Mouse (Mus musculus) heart, postnatal 0 days (tissue): Measurements from ENCODE around the gene Gm45716. TPM values are rescaled to one million over a fixed set of nuclear protein-coding genes. Genes with fewer than 3 reads are reported as not detected.

ENCODE experiments used
- ATAC-seq: fragments of 200-750 bp; cut with Nextera tagmentation; 2 replicates; pipeline ENCODE4 v1.8.0; 2017; ENCODE audit warnings: low read depth, moderate number of reproducible peaks, moderate library complexity; ENCODE audit not compliant: insufficient read depth
- DNase-seq: peaks from one replicate; pipeline ENCODE4 v3.0.0-alpha.2; 2016; ENCODE audit warnings: low spot score
- H3K27ac ChIP-seq: fragments of 300-500 bp; sonication (generic); 2 replicates; pipeline ENCODE4 v1.5.1; 2014; ENCODE audit warnings: low read depth, mild to moderate bottlenecking
- H3K27me3 ChIP-seq: fragments of 300-500 bp; sonication (generic); 2 replicates; pipeline ENCODE4 v1.6.1; 2014; ENCODE audit warnings: low read length, mixed read lengths; ENCODE audit not compliant: control insufficient read depth, insufficient read depth
- H3K36me3 ChIP-seq: fragments of 300-500 bp; sonication (generic); replicated peaks from 2 replicates; pipeline ENCODE4 v1.6.1; 2014; ENCODE audit warnings: low read length, mixed read lengths; ENCODE audit not compliant: control insufficient read depth, insufficient read depth
- H3K4me1 ChIP-seq: fragments of 300-500 bp; sonication (generic); 2 replicates; pipeline ENCODE4 v1.6.1; 2014; ENCODE audit warnings: antibody characterized with exemption; ENCODE audit not compliant: control insufficient read depth, insufficient read depth
- H3K4me2 ChIP-seq: fragments of 300-500 bp; sonication (generic); 2 replicates; pipeline ENCODE4 v1.6.1; 2014; ENCODE audit warnings: low read depth, mild to moderate bottlenecking, low read length, moderate library complexity
- H3K4me3 ChIP-seq: fragments of 300-500 bp; sonication (generic); 2 replicates; pipeline ENCODE4 v1.5.1; 2014; ENCODE audit warnings: low read depth, low read length
- H3K9ac ChIP-seq: fragments of 300-500 bp; sonication (generic); replicated peaks from 2 replicates; pipeline ENCODE4 v1.6.1; 2014; ENCODE audit warnings: low read depth, low read length, mixed read lengths
- H3K9me3 ChIP-seq: fragments of 300-500 bp; sonication (generic); replicated peaks from 2 replicates; pipeline ENCODE4 v1.6.1; 2016; ENCODE audit warnings: low read length; ENCODE audit not compliant: control insufficient read depth
- CTCF ChIP-seq: IDR thresholded peaks from 2 replicates; pipeline ENCODE4 v1.5.1; 2016; ENCODE audit warnings: antibody characterized with exemption, control low read depth, low read depth
- EP300 ChIP-seq: IDR thresholded peaks from 2 replicates; pipeline ENCODE4 v1.6.1; 2016; ENCODE audit warnings: antibody characterized with exemption, low read depth
- WGBS: fragments of 180-500 bp; shearing (Covaris S2); extraction: QIAGEN DNeasy Blood & Tissue Kit; methylation state at CpG from one replicate; pipeline ENCODE4 v1.1.7; 2014; 5-methylcytosine and 5-hydroxymethylcytosine counted together
- polyA plus RNA-seq: library from polyadenylated mRNA; unstranded; fragments of >200 nt; fragmentation: Nextera tagmentation; extraction: Ambion mirVana; gene quantifications from 2 replicates; pipeline ENCODE4 v1.2.1, GENCODE M21; 2015
- total RNA-seq: library from RNA; depleted of rRNA; stranded (reverse); fragments of >200 nt; gene quantifications from 2 replicates; pipeline ENCODE4 v1.2.3, GENCODE M21; 2014; ENCODE audit warnings: low replicate concordance

Gene Gm45716
- total and polyA plus RNA-seq, 2 experiments from 2014 or later, result 30.5 to 133 TPM

- Histone ChIP-seq H3K4me2 (no peak overlapping the region), H3K27me3 (no peaks in the 10 kb centered on the region), H3K4me1 (peaks cover 11% of the 10 kb centered on the region), H3K4me3 (no peak overlapping the region), H3K9me3 (no peaks in the 10 kb centered on the region), H3K9ac (no peak overlapping the region), H3K27ac (no peak overlapping the region), H3K36me3 (no peaks in the 10 kb centered on the region)
- WGBS, result 44% methylated on average over 2 of the region's 2 CpGs
- TF ChIP-seq CTCF (no peak), EP300 (no peak)
- DNase-seq (no peak), ATAC-seq (no peak)
Measured at GRCm38 (mm10) chr11:90238657-90239056, 51.2 kb downstream of the Gm45716 start.

- no peaks in the 10 kb centered on the region for H3K9me3 ChIP-seq
- no peaks in the 10 kb centered on the region for H3K36me3 ChIP-seq
- TF ChIP-seq EP300 (no peak), CTCF (no peak)
- DNase-seq, result no peak
- no peak overlapping the region for H3K27ac ChIP-seq
- no peak overlapping the region for H3K9ac ChIP-seq
- H3K4me2 ChIP-seq, result no peak overlapping the region
- WGBS, result 34% methylated on average over 6 of the region's 6 CpGs
- H3K4me1 ChIP-seq, result peaks cover 11% of the 10 kb centered on the region
- H3K27me3 ChIP-seq, result no peaks in the 10 kb centered on the region
- H3K4me3 ChIP-seq, result no peak overlapping the region
- no peak for ATAC-seq
Measured at GRCm38 (mm10) chr11:90240652-90241330, 53.3 kb downstream of the Gm45716 start.

- no peaks in the 10 kb centered on the region for H3K9me3 ChIP-seq
- H3K9ac ChIP-seq, result no peak overlapping the region
- ATAC-seq (no peak), DNase-seq (no peak)
- H3K27me3 ChIP-seq, result no peaks in the 10 kb centered on the region
- H3K27ac ChIP-seq, result no peak overlapping the region
- no peaks in the 10 kb centered on the region for H3K36me3 ChIP-seq
- no peak overlapping the region for H3K4me3 ChIP-seq
- H3K4me2 ChIP-seq, result no peak overlapping the region
- TF ChIP-seq EP300 (no peak), CTCF (no peak)
- 33% methylated on average over 2 of the region's 2 CpGs for WGBS
- peaks cover 11% of the 10 kb centered on the region for H3K4me1 ChIP-seq
Measured at GRCm38 (mm10) chr11:90241874-90242273, 54.4 kb downstream of the Gm45716 start.

GRCm38 (mm10) chr11:90243300-90243699 lies 55.8 kb downstream of the Gm45716 start:
- Histone ChIP-seq H3K27ac (no peak overlapping the region), H3K9me3 (no peaks in the 10 kb centered on the region), H3K27me3 (no peaks in the 10 kb centered on the region), H3K4me3 (no peak overlapping the region), H3K9ac (no peak overlapping the region), H3K4me1 (peaks cover 12% of the 10 kb centered on the region), H3K4me2 (no peak overlapping the region), H3K36me3 (no peaks in the 10 kb centered on the region)
- TF ChIP-seq EP300 (no peak), CTCF (no peak)
- ATAC-seq (no peak), DNase-seq (no peak)
- WGBS, result 95% methylated on average over 2 of the region's 2 CpGs

GRCm38 (mm10) chr11:90245630-90246029 lies 58.1 kb downstream of the Gm45716 start:
- H3K4me1 ChIP-seq, result peaks cover 17% of the 10 kb centered on the region
- no peak for ATAC-seq
- H3K27ac ChIP-seq, result no peak overlapping the region
- 68% methylated on average over 6 of the region's 6 CpGs for WGBS
- H3K9me3 ChIP-seq, result no peaks in the 10 kb centered on the region
- H3K27me3 ChIP-seq, result no peaks in the 10 kb centered on the region
- TF ChIP-seq EP300 (no peak), CTCF (no peak)
- no peak for DNase-seq
- H3K36me3 ChIP-seq, result no peaks in the 10 kb centered on the region
- no peak overlapping the region for H3K4me2 ChIP-seq
- H3K4me3 ChIP-seq, result no peak overlapping the region
- H3K9ac ChIP-seq, result no peak overlapping the region

DNA sequence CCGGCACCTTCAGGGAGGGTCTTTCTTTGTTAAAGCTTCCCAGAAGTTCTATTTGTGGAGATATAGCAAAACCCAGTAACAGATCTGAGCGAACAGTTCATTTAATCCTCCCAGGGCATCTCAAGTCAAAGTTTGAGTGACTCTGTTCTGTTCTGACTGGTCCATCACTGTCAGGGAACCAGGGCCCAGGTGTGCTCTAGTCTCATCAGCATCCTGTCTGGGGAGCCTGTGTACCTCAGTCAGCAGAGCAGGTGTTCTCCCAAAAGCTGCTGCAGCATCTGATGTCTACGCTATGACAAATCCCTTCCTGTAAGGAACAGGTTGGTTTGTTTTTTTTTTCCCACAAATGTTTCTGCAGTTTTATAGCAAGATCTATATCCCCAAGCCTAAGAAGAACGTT lies 59.2 kb downstream of the Gm45716 start:
- H3K4me3 ChIP-seq, result no peak overlapping the region
- 76% methylated on average over 4 of the region's 4 CpGs for WGBS

More for the DNA sequence above, 59.2 kb downstream of the Gm45716 start:
- ATAC-seq (no peak), DNase-seq (no peak)
- H3K27me3 ChIP-seq, result no peaks in the 10 kb centered on the region
- no peak overlapping the region for H3K4me2 ChIP-seq
- TF ChIP-seq EP300 (no peak), CTCF (no peak)
- no peak overlapping the region for H3K27ac ChIP-seq
- no peaks in the 10 kb centered on the region for H3K9me3 ChIP-seq
- H3K4me1 ChIP-seq, result 0 out of 2 replicates have a peak, but pooled peaks cover 9% of the 10 kb centered on the region
- H3K36me3 ChIP-seq, result no peaks in the 10 kb centered on the region
- H3K9ac ChIP-seq, result no peak overlapping the region
